Mouse (Mus musculus): Measurements from ENCODE around the gene Serpinb1c. TPM values are rescaled to one million over a fixed set of nuclear protein-coding genes. Genes with fewer than 3 reads are reported as not detected.

Serpinb1c gene
- polyA plus RNA-seq, 1 experiment from 2014 or later, result not detected

GRCm38 (mm10) chr13:32853073-32853472 is 44.9 kb downstream of the Serpinb1c start:
- H3K27ac ChIP-seq (ENCODE audit: low read depth, low read length), result no peak overlapping the region
- H3K27me3 ChIP-seq (ENCODE audit: control insufficient read depth, insufficient read depth, low read length), result no peaks in the 10 kb centered on the region
- 52% methylated on average over 2 of the region's 2 CpGs for WGBS
- no peaks in the 10 kb centered on the region for H3K36me3 ChIP-seq (ENCODE audit: control insufficient read depth, insufficient read depth, low read length)
- no peak overlapping the region for H3K4me2 ChIP-seq (ENCODE audit: low read depth, low read length, severe bottlenecking)
- H3K9ac ChIP-seq (ENCODE audit: low read length), result no peak overlapping the region
- DNase-seq (ENCODE audit: low spot score) (no peak), ATAC-seq (replicated peaks; ENCODE audit: low FRiP score) (no peak)
- H3K4me3 ChIP-seq (ENCODE audit: low read depth, low read length), result no peak overlapping the region
- H3K9me3 ChIP-seq (ENCODE audit: control insufficient read depth, low read length), result no peaks in the 10 kb centered on the region
- no peaks in the 10 kb centered on the region for H3K4me1 ChIP-seq (replicated peaks; ENCODE audit: control insufficient read depth, insufficient read depth, low read length)

GRCm38 (mm10) chr13:32852539-32852938 is 45.5 kb downstream of the Serpinb1c start:
- ATAC-seq (replicated peaks; ENCODE audit: low FRiP score), result no peak
- 92% methylated on average over 4 of the region's 4 CpGs for WGBS

DNA sequence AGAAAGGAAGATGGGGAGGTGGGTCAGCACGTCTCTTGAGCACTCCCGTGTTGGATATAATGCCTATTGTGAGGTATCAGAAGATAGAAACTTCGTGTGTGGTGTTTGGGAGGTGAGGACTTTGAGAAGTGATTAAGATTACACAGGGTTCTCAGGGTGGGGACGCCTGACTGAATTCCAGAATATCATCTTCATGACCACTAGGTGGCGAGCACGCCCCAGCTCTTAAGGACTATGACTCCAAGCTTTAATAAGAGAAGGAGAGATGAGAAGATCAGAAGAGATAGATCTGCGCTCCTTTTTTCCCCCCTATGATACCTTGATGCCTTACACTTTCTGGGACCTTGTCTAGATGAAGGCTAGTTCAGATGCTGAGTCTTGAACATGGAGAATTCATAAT is 46.0 kb downstream of the Serpinb1c start:
- no peak overlapping the region for H3K9ac ChIP-seq (ENCODE audit: low read length)
- no peaks in the 10 kb centered on the region for H3K36me3 ChIP-seq (ENCODE audit: control insufficient read depth, insufficient read depth, low read length)
- no peaks in the 10 kb centered on the region for H3K9me3 ChIP-seq (ENCODE audit: control insufficient read depth, low read length)
- DNase-seq (ENCODE audit: low spot score) (peak; percentile 56), ATAC-seq (replicated peaks; ENCODE audit: low FRiP score) (peak; percentile 77; the same call in 1 of the 2 replicates)
- H3K4me1 ChIP-seq (replicated peaks; ENCODE audit: control insufficient read depth, insufficient read depth, low read length), result no peaks in the 10 kb centered on the region
- no peak overlapping the region for H3K27ac ChIP-seq (ENCODE audit: low read depth, low read length)
- WGBS, result 17% methylated on average over 7 of the region's 7 CpGs
- H3K27me3 ChIP-seq (ENCODE audit: control insufficient read depth, insufficient read depth, low read length), result no peaks in the 10 kb centered on the region
- no peak overlapping the region for H3K4me3 ChIP-seq (ENCODE audit: low read depth, low read length)
- H3K4me2 ChIP-seq (ENCODE audit: low read depth, low read length, severe bottlenecking), result no peak overlapping the region

More at GRCm38 (mm10) chr13:32852539-32852938, 45.5 kb downstream of the Serpinb1c start:
- no peak overlapping the region for H3K4me3 ChIP-seq (ENCODE audit: low read depth, low read length)
- no peaks in the 10 kb centered on the region for H3K27me3 ChIP-seq (ENCODE audit: control insufficient read depth, insufficient read depth, low read length)
- no peaks in the 10 kb centered on the region for H3K9me3 ChIP-seq (ENCODE audit: control insufficient read depth, low read length)
- DNase-seq (ENCODE audit: low spot score), result no peak
- no peaks in the 10 kb centered on the region for H3K36me3 ChIP-seq (ENCODE audit: control insufficient read depth, insufficient read depth, low read length)
- H3K4me2 ChIP-seq (ENCODE audit: low read depth, low read length, severe bottlenecking), result no peak overlapping the region
- H3K27ac ChIP-seq (ENCODE audit: low read depth, low read length), result no peak overlapping the region
- H3K4me1 ChIP-seq (replicated peaks; ENCODE audit: control insufficient read depth, insufficient read depth, low read length), result no peaks in the 10 kb centered on the region
- H3K9ac ChIP-seq (ENCODE audit: low read length), result no peak overlapping the region

GRCm38 (mm10) chr13:32850668-32851404 is 47.2 kb downstream of the Serpinb1c start, which contains the start of gene Serpinb1a:
Serpinb1a (minus strand) TSS chr13:32851185.
- Histone ChIP-seq H3K9ac (ENCODE audit: low read length) (no peak within 1 kb of the TSS), H3K4me3 (ENCODE audit: low read depth, low read length) (no peak within 1 kb of the TSS), H3K27ac (ENCODE audit: low read depth, low read length) (no peak within 1 kb of the TSS), H3K36me3 (ENCODE audit: control insufficient read depth, insufficient read depth, low read length) (no peaks in the 10 kb centered on the region), H3K4me2 (ENCODE audit: low read depth, low read length, severe bottlenecking) (no peak within 1 kb of the TSS), H3K9me3 (ENCODE audit: control insufficient read depth, low read length) (no peaks in the 10 kb centered on the region), H3K27me3 (ENCODE audit: control insufficient read depth, insufficient read depth, low read length) (no peaks in the 10 kb centered on the region), H3K4me1 (replicated peaks; ENCODE audit: control insufficient read depth, insufficient read depth, low read length) (no peaks in the 10 kb centered on the region)
- DNase-seq (ENCODE audit: low spot score), result no peak
- ATAC-seq (replicated peaks; ENCODE audit: low FRiP score), result no peak
- 71% methylated on average over 10 of the region's 10 CpGs for WGBS

DNA sequence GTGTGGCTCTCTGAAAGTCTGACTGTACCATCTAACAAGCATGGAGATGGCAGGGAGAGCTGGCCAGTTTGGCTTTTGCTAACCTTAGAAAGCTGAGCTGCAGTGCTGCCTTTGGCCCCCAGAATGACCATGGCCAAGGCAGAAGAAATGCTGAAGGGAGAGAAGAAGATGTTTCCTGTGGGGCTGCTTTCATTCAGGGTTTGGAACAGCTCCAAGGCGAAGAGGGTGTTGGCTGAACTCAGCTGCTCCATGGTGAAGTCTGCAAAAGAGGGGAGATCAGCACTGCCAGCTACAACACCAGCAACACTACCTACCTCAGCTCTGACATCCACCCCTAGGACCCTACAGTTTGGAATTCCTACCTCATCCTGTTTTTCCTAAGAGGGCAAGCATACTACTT is 47.9 kb downstream of the Serpinb1c start:
- no peaks in the 10 kb centered on the region for H3K36me3 ChIP-seq (ENCODE audit: control insufficient read depth, insufficient read depth, low read length)
- no peak overlapping the region for H3K27ac ChIP-seq (ENCODE audit: low read depth, low read length)
- H3K27me3 ChIP-seq (ENCODE audit: control insufficient read depth, insufficient read depth, low read length), result no peaks in the 10 kb centered on the region
- H3K4me1 ChIP-seq (replicated peaks; ENCODE audit: control insufficient read depth, insufficient read depth, low read length), result no peaks in the 10 kb centered on the region
- H3K4me2 ChIP-seq (ENCODE audit: low read depth, low read length, severe bottlenecking), result no peak overlapping the region
- DNase-seq (ENCODE audit: low spot score) (no peak), ATAC-seq (replicated peaks; ENCODE audit: low FRiP score) (no peak)
- H3K9me3 ChIP-seq (ENCODE audit: control insufficient read depth, low read length), result no peaks in the 10 kb centered on the region
- H3K9ac ChIP-seq (ENCODE audit: low read length), result no peak overlapping the region
- 73% methylated on average over 1 of the region's 1 CpGs for WGBS
- no peak overlapping the region for H3K4me3 ChIP-seq (ENCODE audit: low read depth, low read length)

GRCm38 (mm10) chr13:32849531-32850123 is 48.4 kb downstream of the Serpinb1c start:
- no peaks in the 10 kb centered on the region for H3K36me3 ChIP-seq (ENCODE audit: control insufficient read depth, insufficient read depth, low read length)
- H3K27me3 ChIP-seq (ENCODE audit: control insufficient read depth, insufficient read depth, low read length), result no peaks in the 10 kb centered on the region
- H3K4me1 ChIP-seq (replicated peaks; ENCODE audit: control insufficient read depth, insufficient read depth, low read length), result no peaks in the 10 kb centered on the region
- H3K4me3 ChIP-seq (ENCODE audit: low read depth, low read length), result no peak overlapping the region
- no peaks in the 10 kb centered on the region for H3K9me3 ChIP-seq (ENCODE audit: control insufficient read depth, low read length)
- H3K27ac ChIP-seq (ENCODE audit: low read depth, low read length), result no peak overlapping the region
- ATAC-seq (replicated peaks; ENCODE audit: low FRiP score), result no peak
- no peak for DNase-seq (ENCODE audit: low spot score)
- no peak overlapping the region for H3K4me2 ChIP-seq (ENCODE audit: low read depth, low read length, severe bottlenecking)
- H3K9ac ChIP-seq (ENCODE audit: low read length), result no peak overlapping the region

- no peaks in the 10 kb centered on the region for H3K9me3 ChIP-seq (ENCODE audit: control insufficient read depth, low read length)
- H3K27ac ChIP-seq (ENCODE audit: low read depth, low read length), result no peak overlapping the region
- no peaks in the 10 kb centered on the region for H3K36me3 ChIP-seq (ENCODE audit: control insufficient read depth, insufficient read depth, low read length)
- H3K27me3 ChIP-seq (ENCODE audit: control insufficient read depth, insufficient read depth, low read length), result no peaks in the 10 kb centered on the region
- H3K4me1 ChIP-seq (replicated peaks; ENCODE audit: control insufficient read depth, insufficient read depth, low read length), result no peaks in the 10 kb centered on the region
- DNase-seq (ENCODE audit: low spot score) (no peak), ATAC-seq (replicated peaks; ENCODE audit: low FRiP score) (no peak)
- WGBS, result 77% methylated on average over 4 of the region's 4 CpGs
- no peak overlapping the region for H3K4me2 ChIP-seq (ENCODE audit: low read depth, low read length, severe bottlenecking)
- H3K4me3 ChIP-seq (ENCODE audit: low read depth, low read length), result no peak overlapping the region
- H3K9ac ChIP-seq (ENCODE audit: low read length), result no peak overlapping the region
Observed at GRCm38 (mm10) chr13:32849092-32849491, 48.9 kb downstream of the Serpinb1c start.

GRCm38 (mm10) chr13:32846221-32846620 is 51.8 kb downstream of the Serpinb1c start:
- H3K9ac ChIP-seq (ENCODE audit: low read length), result no peak overlapping the region
- no peak overlapping the region for H3K4me2 ChIP-seq (ENCODE audit: low read depth, low read length, severe bottlenecking)
- no peaks in the 10 kb centered on the region for H3K9me3 ChIP-seq (ENCODE audit: control insufficient read depth, low read length)
- no peaks in the 10 kb centered on the region for H3K27me3 ChIP-seq (ENCODE audit: control insufficient read depth, insufficient read depth, low read length)
- no peaks in the 10 kb centered on the region for H3K4me1 ChIP-seq (replicated peaks; ENCODE audit: control insufficient read depth, insufficient read depth, low read length)
- no peaks in the 10 kb centered on the region for H3K36me3 ChIP-seq (ENCODE audit: control insufficient read depth, insufficient read depth, low read length)
- H3K4me3 ChIP-seq (ENCODE audit: low read depth, low read length), result no peak overlapping the region
- ATAC-seq (replicated peaks; ENCODE audit: low FRiP score) (no peak), DNase-seq (ENCODE audit: low spot score) (no peak)
- no peak overlapping the region for H3K27ac ChIP-seq (ENCODE audit: low read depth, low read length)

DNA sequence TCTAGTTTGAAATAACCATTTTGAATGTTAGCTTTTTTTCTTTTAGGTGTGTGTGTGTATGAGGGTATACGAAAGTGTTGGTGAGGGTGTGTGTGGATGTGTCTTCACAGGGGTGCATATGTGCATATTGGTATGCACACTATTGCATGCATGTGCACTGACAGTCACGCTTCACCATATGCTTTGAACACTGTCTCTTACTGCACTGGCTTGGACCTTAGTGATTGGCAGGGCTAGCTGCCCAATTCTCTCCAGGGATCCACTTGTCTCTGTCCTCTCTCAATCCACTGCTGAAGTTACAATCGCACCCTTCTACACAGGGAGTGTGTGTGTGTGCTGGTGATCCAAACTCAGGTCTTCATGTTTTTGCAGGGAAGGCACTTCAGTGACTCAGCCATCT is 56.7 kb downstream of the Serpinb1c start:
- H3K27ac ChIP-seq (ENCODE audit: low read depth, low read length), result no peak overlapping the region
- DNase-seq (ENCODE audit: low spot score) (no peak), ATAC-seq (replicated peaks; ENCODE audit: low FRiP score) (no peak)
- H3K9ac ChIP-seq (ENCODE audit: low read length), result no peak overlapping the region
- H3K4me2 ChIP-seq (ENCODE audit: low read depth, low read length, severe bottlenecking), result no peak overlapping the region
- no peaks in the 10 kb centered on the region for H3K9me3 ChIP-seq (ENCODE audit: control insufficient read depth, low read length)
- whole genome bisulfite sequencing, result 88% methylated on average over 3 of the region's 3 CpGs
- H3K4me3 ChIP-seq (ENCODE audit: low read depth, low read length), result no peak overlapping the region
- H3K36me3 ChIP-seq (ENCODE audit: control insufficient read depth, insufficient read depth, low read length), result no peaks in the 10 kb centered on the region
- no peaks in the 10 kb centered on the region for H3K4me1 ChIP-seq (replicated peaks; ENCODE audit: control insufficient read depth, insufficient read depth, low read length)
- no peaks in the 10 kb centered on the region for H3K27me3 ChIP-seq (ENCODE audit: control insufficient read depth, insufficient read depth, low read length)
